Mouse (Mus musculus): ENCODE data around the gene Rsbn1l.

Rsbn1l gene

DNA sequence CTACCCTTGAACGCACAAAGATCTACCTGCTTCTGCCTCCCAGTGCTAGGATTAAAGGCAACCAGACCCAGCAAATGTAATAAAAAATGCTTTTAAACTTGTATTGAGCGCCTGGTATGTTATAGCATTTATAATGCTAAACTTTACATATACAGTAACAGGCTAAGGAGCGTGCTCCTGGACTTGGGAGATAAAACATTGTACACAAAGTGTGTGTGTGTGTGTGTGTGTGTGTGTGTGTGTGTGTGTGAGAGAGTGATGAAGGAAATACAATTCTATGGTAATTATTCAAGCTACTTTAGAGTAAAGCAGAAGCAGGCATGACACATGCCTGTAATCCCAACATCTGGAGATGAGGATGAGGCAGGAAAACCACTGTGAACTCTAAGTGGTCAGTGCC is at the start of gene Rsbn1l:
Rsbn1l (minus strand) TSS at position 101 of the 400 bp plus-strand sequence.
- no peak for DNase-seq (ENCODE audit: low read depth, low spot score)

DNA sequence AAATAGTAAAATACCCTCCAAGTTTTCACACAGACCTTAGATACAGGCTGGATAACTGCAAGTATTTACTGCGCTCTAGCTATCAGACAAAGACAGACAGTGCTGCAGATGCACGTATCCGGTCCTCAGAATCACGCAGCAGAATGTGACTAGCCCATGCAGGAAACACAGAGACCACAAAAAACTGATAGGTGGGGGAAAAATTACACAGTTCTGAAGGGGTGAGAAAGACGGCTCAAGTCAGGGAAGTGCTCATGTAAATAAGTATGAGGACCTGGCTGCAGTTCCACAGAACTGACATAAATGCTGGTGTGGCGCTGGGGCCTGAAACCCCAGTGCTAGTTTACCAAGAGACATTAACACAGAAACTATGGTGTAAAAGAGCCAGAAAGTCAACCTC is 46.5 kb upstream of the Rsbn1l start:
- no peak for DNase-seq (ENCODE audit: low read depth, low spot score)

DNA sequence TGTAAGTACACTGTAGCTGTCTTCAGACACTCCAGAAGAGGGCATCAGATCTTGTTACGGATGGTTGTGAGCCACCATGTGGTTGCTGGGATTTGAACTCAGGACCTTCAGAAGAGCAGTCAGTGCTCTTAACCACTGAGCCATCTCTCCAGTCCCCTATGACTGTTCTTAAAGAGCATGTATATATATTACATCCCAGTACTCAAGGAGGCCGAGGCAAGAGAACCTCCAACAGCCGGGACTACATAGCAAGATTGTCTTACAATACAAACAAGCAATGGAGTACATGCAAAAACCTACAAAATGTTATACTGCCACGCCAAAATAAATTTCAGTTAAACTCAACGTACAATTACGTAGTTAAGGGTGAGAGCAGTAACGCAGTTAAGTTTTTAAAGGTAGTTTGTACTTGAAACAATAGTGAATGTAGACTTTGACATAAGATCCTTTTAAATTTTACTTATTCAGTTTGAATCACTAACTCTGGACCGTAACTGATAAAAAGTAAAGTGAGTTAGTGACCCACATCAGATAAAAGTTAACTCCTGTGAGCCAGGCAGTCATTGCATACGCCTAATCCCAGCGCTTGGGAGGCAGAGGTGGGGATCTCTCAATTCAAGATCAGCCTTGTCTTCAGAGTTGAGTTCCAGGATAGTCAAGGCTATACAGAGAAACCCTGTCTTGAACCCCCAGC is 45.6 kb upstream of the Rsbn1l start:
- no peak for DNase-seq (ENCODE audit: low read depth, low spot score)

DNA sequence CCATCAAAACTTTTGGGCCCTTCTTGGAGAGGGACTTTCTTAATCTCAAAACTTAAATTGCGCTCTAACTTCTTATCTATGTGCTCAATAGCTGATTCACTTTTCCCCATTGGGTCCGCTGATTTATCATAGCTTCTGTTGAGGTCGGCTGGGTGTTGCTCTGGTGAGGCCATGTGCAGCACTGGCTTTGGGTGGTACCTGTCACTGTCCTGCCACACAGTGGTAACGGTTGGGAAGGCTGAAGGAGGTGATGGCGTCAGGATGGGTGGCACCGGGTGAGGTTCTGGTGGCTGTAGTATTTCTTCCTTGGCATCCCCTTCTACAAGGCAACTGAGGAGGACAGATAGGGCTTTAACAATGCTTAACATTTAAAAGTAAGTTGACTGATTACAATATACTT is 42.2 kb upstream of the Rsbn1l start:
- DNase-seq (ENCODE audit: low read depth, low spot score): no peak

DNA sequence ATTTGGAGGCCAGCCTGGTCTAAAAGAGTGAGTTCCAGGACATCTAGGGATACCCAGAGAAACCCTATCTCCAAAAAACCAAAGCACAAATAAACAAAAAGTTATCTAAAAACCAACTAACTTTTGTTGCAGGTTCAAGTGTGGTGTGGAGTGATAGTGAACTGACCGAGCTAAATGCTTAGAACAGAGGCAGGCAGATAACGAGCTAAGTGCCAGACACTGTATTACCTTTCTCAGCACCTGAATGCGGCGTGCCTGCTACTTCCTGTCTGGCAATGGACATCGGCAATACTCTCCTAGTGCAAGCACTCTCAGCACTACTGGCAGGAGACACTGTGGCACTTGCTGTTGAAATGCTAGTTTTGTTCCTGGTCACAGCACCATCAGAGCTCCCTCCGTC is 41.4 kb upstream of the Rsbn1l start:
- no peak for DNase-seq (ENCODE audit: low read depth, low spot score)

DNA sequence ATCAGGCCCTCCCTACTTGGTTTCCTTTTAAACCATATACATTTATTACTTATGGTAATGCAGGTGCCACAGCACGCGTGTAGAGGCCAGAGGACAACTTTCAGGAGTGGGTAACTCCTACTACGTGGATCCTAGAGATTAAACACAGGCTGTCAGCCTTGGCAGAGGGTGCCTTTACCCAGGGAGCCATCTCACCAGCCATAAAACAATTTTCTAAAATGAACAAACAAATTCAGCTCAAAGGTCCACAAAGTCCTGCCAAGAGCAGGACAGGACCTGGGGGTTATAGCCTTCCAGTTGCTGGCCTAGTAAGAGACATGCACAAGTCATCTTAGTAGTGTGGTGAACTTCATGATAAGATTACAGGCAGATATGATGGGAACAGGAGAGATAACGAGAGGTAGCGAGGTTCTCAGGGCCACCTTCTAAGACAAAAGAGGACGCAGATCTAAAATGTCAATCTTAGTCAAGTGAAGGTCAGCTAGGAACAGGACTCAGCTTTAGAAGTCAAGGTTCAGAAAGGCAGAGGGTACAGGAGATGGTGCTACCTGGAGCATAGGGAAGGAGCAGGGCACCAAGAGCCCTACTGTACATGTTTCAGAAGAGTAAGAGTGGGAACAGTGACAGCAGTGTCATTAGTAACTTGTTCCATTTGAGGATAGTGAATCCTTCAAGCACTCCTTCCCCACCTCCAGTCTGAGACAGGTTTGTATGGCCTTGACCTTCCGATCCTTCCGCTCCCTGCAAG is 34.0 kb upstream of the Rsbn1l start:
- no peak for DNase-seq (ENCODE audit: low read depth, low spot score)

DNA sequence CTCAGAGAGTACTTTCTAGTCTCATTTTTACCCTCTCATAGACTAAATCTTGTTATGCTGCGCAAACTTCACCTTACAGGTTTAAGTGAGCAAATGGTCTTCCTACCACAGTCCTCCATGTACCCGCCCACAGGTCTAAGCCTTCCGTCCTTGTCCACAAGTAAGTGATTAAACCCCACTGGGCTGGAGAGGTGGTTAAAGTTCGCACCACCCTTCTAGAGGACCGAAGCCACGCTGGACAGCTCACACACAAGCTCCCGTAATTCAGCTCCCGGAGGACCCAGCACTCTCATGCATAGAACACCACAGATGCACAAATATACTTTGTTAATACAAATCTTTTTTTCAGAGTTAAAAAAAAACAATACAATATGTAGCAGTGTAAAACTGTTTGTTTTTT is 30.1 kb upstream of the Rsbn1l start:
- DNase-seq (ENCODE audit: low read depth, low spot score): no peak

DNA sequence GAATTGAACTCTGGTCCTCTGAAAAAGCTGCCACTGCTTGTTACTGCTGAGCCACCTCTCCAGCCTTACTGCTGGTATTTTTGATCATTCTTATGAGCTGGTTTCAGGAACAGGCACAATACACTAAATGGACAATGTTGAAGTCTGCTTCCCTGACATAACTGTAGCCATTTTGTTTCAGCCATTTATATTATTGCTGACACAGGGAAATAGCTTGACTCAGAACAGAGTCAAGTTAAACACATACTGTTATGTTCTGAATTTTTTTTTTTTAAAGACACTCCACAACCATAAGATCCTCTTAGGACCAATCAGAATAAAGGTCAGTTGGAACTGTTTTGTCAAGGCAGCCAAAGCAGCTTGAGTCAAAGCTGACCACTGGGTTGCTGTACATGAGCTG is 27.3 kb upstream of the Rsbn1l start:
- DNase-seq (ENCODE audit: low read depth, low spot score): no peak

DNA sequence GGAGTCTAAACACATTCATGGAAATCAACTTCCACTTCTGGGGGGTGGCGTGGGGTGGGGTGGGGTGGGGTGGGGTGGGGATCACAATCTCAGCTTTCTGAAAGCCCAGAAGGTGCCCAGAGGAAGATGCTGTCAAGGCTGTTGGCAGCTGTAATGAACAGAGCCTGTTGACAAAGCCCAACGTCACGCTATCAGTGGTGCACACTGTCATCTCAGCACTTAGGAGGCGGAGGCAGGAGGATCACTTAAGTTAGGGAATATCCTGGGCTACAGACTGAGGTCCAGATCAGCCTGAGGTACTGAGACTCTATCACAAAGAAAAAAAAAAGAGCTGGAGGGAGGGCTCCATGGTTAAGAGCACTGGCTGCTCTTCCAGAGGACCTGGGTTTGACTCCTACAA is 18.5 kb upstream of the Rsbn1l start:
- DNase-seq (ENCODE audit: low read depth, low spot score): peak; percentile 64

DNA sequence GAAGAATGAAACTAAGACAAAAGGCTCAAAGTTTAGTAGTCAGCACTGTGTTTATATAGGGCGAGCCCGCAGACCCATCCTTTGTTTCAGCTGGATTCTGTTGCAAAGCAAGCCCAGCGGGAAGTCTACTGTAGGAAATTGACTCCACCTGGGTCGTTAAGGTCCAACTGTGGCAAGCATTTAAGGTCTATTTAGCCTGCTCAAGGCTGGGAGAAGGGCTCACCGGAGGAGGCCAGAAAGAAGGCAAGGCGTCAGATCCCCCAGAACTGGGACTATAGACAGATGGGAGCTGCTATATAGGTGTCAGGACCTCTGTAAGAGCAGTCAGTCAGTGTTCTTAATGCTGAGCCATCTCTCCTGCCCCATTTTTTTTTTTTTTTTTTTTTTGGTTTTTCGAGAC is 17.8 kb upstream of the Rsbn1l start:
- DNase-seq (ENCODE audit: low read depth, low spot score): peak; percentile 99

DNA sequence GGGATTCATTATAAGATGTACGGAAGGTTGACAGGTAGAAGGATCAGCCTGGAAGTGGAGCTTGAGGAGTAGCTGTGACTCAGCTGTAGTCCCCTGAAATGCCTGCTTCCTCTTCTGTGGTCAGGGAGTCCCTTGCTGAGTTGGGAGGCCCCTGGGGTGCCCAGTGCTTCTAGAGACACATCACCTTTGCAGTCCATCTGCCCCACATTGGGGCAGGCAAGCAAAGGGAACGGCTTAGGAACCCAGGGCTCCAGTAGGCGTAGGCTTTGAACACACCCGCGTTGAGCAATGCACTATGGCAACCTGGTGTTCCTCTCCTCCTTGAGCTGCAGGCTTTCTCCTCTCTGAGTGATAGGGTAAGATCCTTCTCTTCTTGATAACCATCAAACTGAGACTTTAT is 16.9 kb upstream of the Rsbn1l start:
- DNase-seq (ENCODE audit: low read depth, low spot score): peak; percentile 55

DNA sequence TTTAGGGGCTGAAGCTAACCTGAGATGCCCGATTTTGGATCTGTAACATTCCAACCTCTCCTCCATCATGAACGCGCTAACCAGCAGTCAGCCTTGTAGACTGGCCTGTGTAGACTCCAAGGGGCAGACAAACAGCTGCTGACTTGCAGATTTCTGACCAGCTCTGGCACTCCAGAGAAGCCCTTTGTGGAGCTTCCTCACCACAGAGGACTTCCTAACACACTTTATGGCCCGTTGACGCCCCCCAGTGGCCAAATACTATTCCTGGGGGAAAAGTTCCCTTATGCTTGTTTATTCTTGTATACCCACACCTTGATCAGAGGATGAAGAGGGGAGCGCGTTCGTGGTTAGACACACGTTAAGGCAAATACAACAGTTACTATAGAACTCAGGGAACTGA is 12.8 kb upstream of the Rsbn1l start:
- DNase-seq (ENCODE audit: low read depth, low spot score): peak; percentile 91

DNA sequence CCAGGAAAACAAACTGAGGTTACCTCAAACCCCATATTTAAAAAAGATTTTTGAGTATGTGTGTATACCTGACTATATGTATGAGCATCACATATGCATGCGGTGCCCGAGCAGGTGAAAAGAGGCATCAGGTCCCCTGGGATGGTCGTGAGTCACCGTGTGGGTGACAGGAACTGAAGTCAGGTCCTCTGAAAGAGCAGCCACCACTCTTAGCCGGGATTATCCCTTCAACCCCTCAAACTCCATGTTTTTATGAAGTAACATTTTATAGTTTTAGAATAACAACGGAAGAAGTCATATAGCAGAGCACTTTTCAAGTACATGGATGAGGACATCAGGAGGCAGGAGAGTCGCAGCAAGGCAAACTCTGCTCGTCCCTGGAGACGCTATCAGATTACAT is 12.3 kb upstream of the Rsbn1l start:
- no peak for DNase-seq (ENCODE audit: low read depth, low spot score)

DNA sequence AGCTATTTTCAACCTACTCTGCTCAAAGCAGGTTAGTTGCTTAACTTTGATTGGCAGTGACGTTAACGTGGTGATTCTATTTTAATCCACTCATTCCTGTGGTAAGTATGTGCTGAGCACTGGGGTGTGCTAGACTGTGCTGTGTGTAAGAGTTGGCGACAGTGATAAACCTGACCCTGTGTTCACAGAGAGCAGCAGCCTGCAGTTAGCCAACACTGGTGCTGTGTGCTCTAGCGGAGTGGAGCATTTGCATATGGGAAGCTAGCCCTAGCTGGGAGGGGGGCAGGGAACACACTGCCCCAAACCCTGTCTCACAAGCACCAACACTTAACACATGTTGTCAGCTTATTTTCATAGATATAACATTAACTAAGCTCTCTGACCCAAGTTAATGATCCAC is 11.7 kb upstream of the Rsbn1l start:
- DNase-seq (ENCODE audit: low read depth, low spot score): peak; percentile 46

DNA sequence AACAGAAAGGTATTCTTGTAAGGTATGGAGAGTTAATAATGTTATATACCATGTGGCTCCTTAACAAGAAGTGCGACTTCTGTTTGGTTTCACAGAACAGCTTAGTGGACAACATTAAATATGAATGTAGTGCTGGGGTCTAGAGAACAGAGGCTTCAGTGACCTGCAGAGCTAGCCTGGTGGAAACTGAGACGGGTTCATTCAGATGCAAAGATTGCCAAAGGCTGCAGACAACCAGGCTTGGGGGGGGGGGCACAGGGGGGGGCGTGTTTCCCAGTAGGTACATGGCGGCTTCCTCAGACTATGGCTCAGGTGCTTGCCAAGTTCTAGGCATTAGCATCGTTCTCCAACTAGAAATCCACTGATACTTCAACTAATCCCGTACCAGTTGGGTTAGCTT is 8.2 kb upstream of the Rsbn1l start:
- DNase-seq (ENCODE audit: low read depth, low spot score): no peak

DNA sequence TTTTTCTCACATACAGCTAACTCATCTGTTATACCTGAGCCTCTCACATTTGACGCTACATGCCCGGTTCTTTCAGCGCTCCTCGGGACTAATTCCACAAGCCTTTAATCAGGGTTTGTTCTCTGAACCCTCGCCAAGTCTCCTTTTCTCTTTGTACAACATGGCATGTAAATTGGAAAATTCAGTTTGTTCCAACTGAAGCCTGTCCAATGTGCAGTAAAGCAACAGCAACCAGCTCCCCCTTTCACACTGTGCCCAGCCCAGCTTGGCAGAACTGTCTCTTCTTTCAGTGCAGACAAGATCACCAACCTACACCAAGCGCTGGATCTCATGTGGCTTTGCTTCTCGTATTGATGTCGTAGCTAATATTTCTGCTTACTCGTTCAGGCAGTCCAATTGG is 7.1 kb upstream of the Rsbn1l start:
- DNase-seq (ENCODE audit: low read depth, low spot score): no peak

DNA sequence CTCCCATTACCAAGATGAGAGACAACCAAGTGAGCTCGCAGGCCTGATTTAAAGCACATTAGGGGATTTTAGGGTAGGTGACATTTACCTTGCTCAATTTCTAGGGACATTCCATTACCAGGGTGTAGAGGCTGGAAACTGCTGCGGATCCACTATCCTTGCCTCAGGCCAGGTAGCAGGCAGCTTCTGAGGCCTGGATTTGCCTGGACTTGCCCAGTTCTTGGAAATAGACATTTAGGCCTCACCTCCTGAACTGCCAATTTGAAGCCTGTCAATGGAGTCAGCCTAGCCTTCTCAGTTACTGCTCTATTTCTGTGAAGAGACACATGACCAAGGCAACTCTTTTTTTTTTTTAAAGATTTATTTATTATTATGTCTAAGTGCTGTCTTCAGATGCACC is 4.7 kb upstream of the Rsbn1l start:
- no peak for DNase-seq (ENCODE audit: low read depth, low spot score)

DNA sequence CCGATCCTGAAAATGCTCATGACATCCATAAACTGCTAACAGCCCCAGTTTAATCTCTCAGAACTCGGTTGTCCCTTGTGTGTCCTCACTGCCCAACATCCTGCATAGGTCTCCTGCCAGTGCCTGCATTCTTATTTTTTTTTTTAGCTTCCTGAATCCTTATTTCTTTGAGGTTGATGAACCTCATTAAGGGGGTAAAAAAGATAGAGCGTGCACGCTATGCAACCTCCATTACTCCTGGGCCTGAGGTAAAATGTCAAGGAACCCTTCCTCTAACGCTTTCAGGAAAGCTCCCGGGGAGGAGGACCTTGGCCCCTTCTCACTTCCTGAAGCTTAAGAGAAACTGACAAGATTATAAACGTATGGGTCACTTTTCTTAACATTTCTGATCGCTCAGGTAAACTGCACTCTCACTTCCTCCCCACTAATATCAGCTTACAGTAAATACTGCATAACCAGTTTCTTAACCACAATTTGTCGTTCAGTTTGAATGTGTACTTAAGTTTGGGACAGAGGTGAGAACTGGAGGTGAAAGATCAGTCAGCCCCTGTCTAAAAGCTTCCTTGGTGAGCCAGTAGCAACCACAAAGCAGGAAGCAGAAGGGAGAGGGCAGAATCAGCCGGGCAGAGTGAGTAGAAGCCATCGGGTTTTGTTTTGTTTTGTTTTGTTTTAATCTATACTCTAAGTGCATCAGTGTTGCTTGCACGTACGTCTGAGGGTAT is 923 bp downstream of the Rsbn1l start:
- no peak for DNase-seq (ENCODE audit: low read depth, low spot score)

DNA sequence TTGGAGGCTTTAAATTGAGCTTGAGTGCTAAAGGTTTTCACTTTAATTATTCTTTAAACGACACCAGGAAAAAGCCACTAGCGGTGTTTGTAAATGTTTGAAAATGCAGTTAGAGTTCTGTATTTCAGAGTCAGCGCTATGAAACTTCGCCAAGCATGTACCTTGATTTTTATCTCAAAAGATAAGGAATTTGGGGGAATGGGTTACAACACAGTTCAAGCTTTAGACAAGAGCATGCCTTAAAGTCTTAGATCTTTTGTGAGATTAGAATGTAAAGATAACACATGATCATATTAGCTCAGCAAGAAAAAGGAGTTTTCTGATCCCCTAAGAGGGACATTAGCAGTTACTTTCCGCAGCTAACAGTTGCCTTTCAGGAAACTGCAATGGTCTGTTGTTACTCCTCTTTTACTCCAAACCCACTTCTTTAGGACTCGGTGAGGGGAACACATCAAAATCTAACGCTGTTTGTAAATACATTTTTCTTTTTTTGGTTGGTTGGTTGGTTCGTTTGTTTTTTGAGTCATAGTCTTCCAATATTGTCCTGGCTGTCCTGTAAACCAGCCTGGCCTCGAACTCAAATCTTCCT is 3.8 kb downstream of the Rsbn1l start:
- DNase-seq (ENCODE audit: low read depth, low spot score): no peak

DNA sequence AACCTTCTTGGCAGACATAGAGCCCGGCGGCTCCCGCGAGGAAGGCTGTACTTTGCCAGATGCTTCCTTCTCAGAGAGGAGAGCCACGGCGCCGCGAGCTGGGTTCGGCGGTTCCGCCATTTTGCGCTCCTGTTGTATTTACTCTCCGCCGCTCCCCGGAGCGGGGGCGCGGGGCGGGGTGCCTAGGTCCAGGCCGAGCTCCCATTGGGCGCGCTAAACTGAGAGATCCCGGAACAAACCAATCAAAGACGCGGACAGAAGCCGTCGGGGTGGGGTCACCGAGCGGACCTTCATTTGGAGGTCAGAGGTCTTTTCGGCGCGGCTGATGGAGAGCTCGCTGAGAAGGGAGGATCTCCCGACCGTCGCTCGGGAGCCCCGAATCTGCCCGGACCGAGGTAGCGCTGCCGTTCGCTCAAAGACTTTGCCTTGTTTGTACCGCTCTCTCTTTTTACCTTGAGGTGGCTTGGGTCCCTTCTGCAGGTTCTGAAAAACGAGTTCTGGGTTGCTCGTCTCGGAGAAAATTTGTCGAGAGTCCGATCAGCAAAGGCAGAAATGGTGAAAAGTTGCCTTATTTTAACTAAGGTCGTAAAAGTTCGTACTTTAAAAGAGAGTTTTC is 4.4 kb downstream of the Rsbn1l start:
- peak; percentile 96 for DNase-seq (ENCODE audit: low read depth, low spot score)

DNA sequence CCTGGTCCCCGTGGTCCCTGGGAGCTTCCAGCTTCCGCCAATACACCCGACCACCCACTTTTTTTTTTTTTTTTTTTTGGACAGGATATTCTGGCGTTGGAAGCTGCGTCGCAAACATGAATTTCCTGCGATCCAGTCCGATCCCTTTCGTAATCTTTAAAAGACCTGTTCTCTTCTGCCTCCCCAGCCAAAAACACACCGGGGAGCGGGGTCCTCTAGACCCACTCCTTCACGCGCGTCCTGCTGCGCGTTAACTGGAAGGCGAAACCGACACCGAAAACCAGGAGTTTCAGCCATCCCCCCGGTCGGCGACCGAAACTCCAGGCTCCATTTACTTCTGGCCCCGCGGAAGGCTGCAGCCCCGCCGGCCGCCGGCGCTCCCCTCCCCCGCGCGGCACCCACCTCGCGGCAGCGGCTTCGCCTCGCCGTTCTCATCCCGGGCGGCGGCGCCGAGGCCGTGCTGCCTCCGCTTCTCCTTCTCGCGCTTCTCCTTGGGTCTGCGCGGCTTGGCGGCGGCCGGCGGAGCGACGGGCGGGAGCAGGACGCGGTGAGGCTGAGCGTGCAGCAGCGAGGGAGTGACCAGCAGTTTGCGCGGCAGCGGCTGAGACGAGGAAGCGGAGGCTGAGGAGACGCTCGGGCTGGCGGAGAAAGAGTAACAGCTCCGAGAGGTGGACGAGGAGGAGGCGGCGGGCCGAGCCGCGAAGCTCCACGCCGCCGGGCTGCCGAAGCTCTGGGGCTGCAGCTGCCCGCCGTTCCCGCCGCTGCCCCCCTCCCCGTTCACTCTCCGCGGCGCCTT is 5.1 kb downstream of the Rsbn1l start:
- peak; percentile 59 for DNase-seq (ENCODE audit: low read depth, low spot score)
